Mouse (Mus musculus) heart, embryonic 15.5 days (tissue): Measurements from ENCODE around the gene Itgb1. TPM values are rescaled to one million over a fixed set of nuclear protein-coding genes. Genes with fewer than 3 reads are reported as not detected.
A peak's percentile ranks its signal among the peaks of the same experiment; 100 is the strongest.

Source experiments
- ATAC-seq: fragments of 200-750 bp; cut with Nextera tagmentation; replicated peaks from 2 replicates; pipeline ENCODE4 v1.8.0; 2017; ENCODE audit warnings: low read depth, moderate TSS enrichment; ENCODE audit not compliant: insufficient number of reproducible peaks, insufficient read depth, low FRiP score
- H3K27ac ChIP-seq: fragments of 300-500 bp; sonication (generic); 2 replicates; pipeline ENCODE4 v1.5.1; 2015; ENCODE audit warnings: mild to moderate bottlenecking, inconsistent platforms
- H3K27me3 ChIP-seq: fragments of 300-500 bp; sonication (generic); 2 replicates; pipeline ENCODE4 v1.6.1; 2015; ENCODE audit warnings: inconsistent platforms
- H3K36me3 ChIP-seq: fragments of 300-500 bp; sonication (generic); 2 replicates; pipeline ENCODE4 v1.6.1; 2015; ENCODE audit warnings: mild to moderate bottlenecking, inconsistent platforms
- H3K4me1 ChIP-seq: fragments of 300-500 bp; sonication (generic); replicated peaks from 2 replicates; pipeline ENCODE4 v1.6.1; 2015; ENCODE audit warnings: inconsistent platforms
- H3K4me2 ChIP-seq: fragments of 300-500 bp; sonication (generic); 2 replicates; pipeline ENCODE4 v1.6.1; 2015; ENCODE audit warnings: inconsistent platforms, mild to moderate bottlenecking, moderate library complexity
- H3K4me3 ChIP-seq: fragments of 300-500 bp; sonication (generic); 2 replicates; pipeline ENCODE4 v1.5.1; 2015; ENCODE audit warnings: mild to moderate bottlenecking, inconsistent platforms
- H3K9ac ChIP-seq: fragments of 300-500 bp; sonication (generic); 2 replicates; pipeline ENCODE4 v1.6.1; 2015; ENCODE audit warnings: mild to moderate bottlenecking, inconsistent platforms
- H3K9me3 ChIP-seq: fragments of 300-500 bp; sonication (generic); replicated peaks from 2 replicates; pipeline ENCODE4 v1.6.1; 2016; ENCODE audit warnings: inconsistent platforms
- WGBS: fragments of 180-500 bp; shearing (Covaris S2); methylation state at CpG from one replicate; pipeline ENCODE4 v1.1.7; 2015; ENCODE audit warnings: mixed read lengths; 5-methylcytosine and 5-hydroxymethylcytosine counted together
- polyA plus RNA-seq: library from polyadenylated mRNA; unstranded; fragments of >200 nt; fragmentation: Nextera tagmentation; extraction: Ambion mirVana; gene quantifications from 2 replicates; pipeline ENCODE4 v1.2.1, GENCODE M21; 2015

Gene Itgb1
- polyA plus RNA-seq, 1 experiment from 2014 or later, result 356 TPM

GRCm38 (mm10) chr8:128662696-128663095 is 22.8 kb upstream of the Itgb1 start:
- no peak for ATAC-seq
- 73% methylated on average over 2 of the region's 2 CpGs for WGBS
- no peak overlapping the region for H3K4me3 ChIP-seq
- H3K27me3 ChIP-seq, result no peaks in the 10 kb centered on the region
- no peaks in the 10 kb centered on the region for H3K36me3 ChIP-seq
- H3K4me2 ChIP-seq, result no peak overlapping the region
- peak overlapping the region; percentile 37; the same call in 1 of the 2 replicates for H3K27ac ChIP-seq
- H3K4me1 ChIP-seq, result no peaks in the 10 kb centered on the region
- H3K9me3 ChIP-seq, result no peaks in the 10 kb centered on the region
- H3K9ac ChIP-seq, result no peak overlapping the region

- 50% methylated on average over 2 of the region's 2 CpGs for WGBS
- Histone ChIP-seq H3K27me3 (no peaks in the 10 kb centered on the region), H3K36me3 (no peaks in the 10 kb centered on the region), H3K27ac (peak overlapping the region; percentile 37; the same call in 1 of the 2 replicates), H3K9ac (no peak overlapping the region), H3K9me3 (no peaks in the 10 kb centered on the region), H3K4me3 (no peak overlapping the region), H3K4me2 (no peak overlapping the region), H3K4me1 (no peaks in the 10 kb centered on the region)
- no peak for ATAC-seq
Observed at GRCm38 (mm10) chr8:128663106-128663505, 22.3 kb upstream of the Itgb1 start.

- no peak overlapping the region for H3K4me2 ChIP-seq
- H3K9me3 ChIP-seq, result no peaks in the 10 kb centered on the region
- no peak overlapping the region for H3K27ac ChIP-seq
- no peaks in the 10 kb centered on the region for H3K36me3 ChIP-seq
- H3K4me1 ChIP-seq, result no peaks in the 10 kb centered on the region
- H3K9ac ChIP-seq, result no peak overlapping the region
- WGBS, result 75% methylated on average over 4 of the region's 4 CpGs
- no peak overlapping the region for H3K4me3 ChIP-seq
- ATAC-seq, result no peak
- H3K27me3 ChIP-seq, result no peaks in the 10 kb centered on the region
Observed at GRCm38 (mm10) chr8:128666576-128667263, 18.7 kb upstream of the Itgb1 start.

GRCm38 (mm10) chr8:128671813-128672212 is 13.6 kb upstream of the Itgb1 start:
- Histone ChIP-seq H3K27ac (no peak overlapping the region), H3K36me3 (no peaks in the 10 kb centered on the region), H3K4me2 (no peak overlapping the region), H3K27me3 (no peaks in the 10 kb centered on the region), H3K4me3 (no peak overlapping the region), H3K9ac (no peak overlapping the region), H3K9me3 (no peaks in the 10 kb centered on the region), H3K4me1 (no peaks in the 10 kb centered on the region)
- 86% methylated on average over 1 of the region's 1 CpGs for WGBS
- ATAC-seq, result no peak

- ATAC-seq, result no peak
- Histone ChIP-seq H3K4me1 (no peaks in the 10 kb centered on the region), H3K9ac (no peak overlapping the region), H3K27ac (no peak overlapping the region), H3K4me3 (no peak overlapping the region), H3K4me2 (no peak overlapping the region), H3K27me3 (no peaks in the 10 kb centered on the region), H3K9me3 (no peaks in the 10 kb centered on the region), H3K36me3 (no peaks in the 10 kb centered on the region)
- WGBS, result 82% methylated on average over 2 of the region's 2 CpGs
Observed at GRCm38 (mm10) chr8:128672441-128672840, 13.0 kb upstream of the Itgb1 start.

- no peak overlapping the region for H3K27ac ChIP-seq
- no peaks in the 10 kb centered on the region for H3K9me3 ChIP-seq
- no peaks in the 10 kb centered on the region for H3K36me3 ChIP-seq
- H3K9ac ChIP-seq, result no peak overlapping the region
- no peak overlapping the region for H3K4me3 ChIP-seq
- ATAC-seq, result no peak
- no peaks in the 10 kb centered on the region for H3K4me1 ChIP-seq
- H3K4me2 ChIP-seq, result no peak overlapping the region
- 67% methylated on average over 1 of the region's 1 CpGs for WGBS
- H3K27me3 ChIP-seq, result no peaks in the 10 kb centered on the region
Observed at GRCm38 (mm10) chr8:128672950-128673349, 12.5 kb upstream of the Itgb1 start.

GRCm38 (mm10) chr8:128675848-128676629 is 9.4 kb upstream of the Itgb1 start:
- no peak for ATAC-seq
- Histone ChIP-seq H3K4me1 (peaks cover 9% of the 10 kb centered on the region), H3K9me3 (no peaks in the 10 kb centered on the region), H3K9ac (no peak overlapping the region), H3K36me3 (no peaks in the 10 kb centered on the region), H3K27me3 (no peaks in the 10 kb centered on the region), H3K27ac (no peak overlapping the region), H3K4me3 (no peak overlapping the region), H3K4me2 (no peak overlapping the region)
- 67% methylated on average over 3 of the region's 3 CpGs for WGBS

GRCm38 (mm10) chr8:128679909-128680308 is 5.5 kb upstream of the Itgb1 start:
- no peak overlapping the region for H3K4me3 ChIP-seq
- H3K36me3 ChIP-seq, result no peaks in the 10 kb centered on the region
- H3K4me1 ChIP-seq, result peaks cover 11% of the 10 kb centered on the region
- peak overlapping the region; percentile 92 for H3K27ac ChIP-seq
- no peak overlapping the region; the same call in 1 of the 2 replicates for H3K9ac ChIP-seq
- no peaks in the 10 kb centered on the region for H3K27me3 ChIP-seq
- 9% methylated on average over 2 of the region's 2 CpGs for WGBS
- no peaks in the 10 kb centered on the region for H3K9me3 ChIP-seq
- no peak overlapping the region for H3K4me2 ChIP-seq
- ATAC-seq, result peak; percentile 91

GRCm38 (mm10) chr8:128680548-128681325 is 4.7 kb upstream of the Itgb1 start:
- Histone ChIP-seq H3K36me3 (no peaks in the 10 kb centered on the region), H3K9me3 (no peaks in the 10 kb centered on the region), H3K27ac (peak overlapping the region; percentile 92), H3K27me3 (no peaks in the 10 kb centered on the region), H3K9ac (no peak overlapping the region), H3K4me3 (no peak overlapping the region), H3K4me2 (no peak overlapping the region), H3K4me1 (peaks cover 11% of the 10 kb centered on the region)
- WGBS, result 85% methylated on average over 2 of the region's 2 CpGs
- ATAC-seq, result no peak

GRCm38 (mm10) chr8:128681970-128682369 is 3.5 kb upstream of the Itgb1 start:
- H3K27ac ChIP-seq, result no peak overlapping the region
- no peak for ATAC-seq
- no peaks in the 10 kb centered on the region for H3K27me3 ChIP-seq
- H3K9ac ChIP-seq, result no peak overlapping the region
- no peak overlapping the region for H3K4me2 ChIP-seq
- 76% methylated on average over 3 of the region's 3 CpGs for WGBS
- H3K4me3 ChIP-seq, result no peak overlapping the region
- H3K36me3 ChIP-seq, result no peaks in the 10 kb centered on the region
- peaks cover 11% of the 10 kb centered on the region for H3K4me1 ChIP-seq
- no peaks in the 10 kb centered on the region for H3K9me3 ChIP-seq
